Mouse (Mus musculus): ENCODE measurements around the gene Dync1i1.

- TF ChIP-seq CTCF (IDR thresholded peaks at IDR 0.05; ENCODE audit: borderline replicate concordance, insufficient read depth, low read length), result no peak
- no peak for TF ChIP-seq POLR2A (IDR thresholded peaks at IDR 0.05; ENCODE audit: low read depth, low read length)
These were observed 45.7 kb upstream of the Dync1i1 start for GRCm38 (mm10) chr6:5679738-5680137.
